Comparison of ENCODE assay signal across 20 mouse cellular contexts in the genomic region with DNA sequence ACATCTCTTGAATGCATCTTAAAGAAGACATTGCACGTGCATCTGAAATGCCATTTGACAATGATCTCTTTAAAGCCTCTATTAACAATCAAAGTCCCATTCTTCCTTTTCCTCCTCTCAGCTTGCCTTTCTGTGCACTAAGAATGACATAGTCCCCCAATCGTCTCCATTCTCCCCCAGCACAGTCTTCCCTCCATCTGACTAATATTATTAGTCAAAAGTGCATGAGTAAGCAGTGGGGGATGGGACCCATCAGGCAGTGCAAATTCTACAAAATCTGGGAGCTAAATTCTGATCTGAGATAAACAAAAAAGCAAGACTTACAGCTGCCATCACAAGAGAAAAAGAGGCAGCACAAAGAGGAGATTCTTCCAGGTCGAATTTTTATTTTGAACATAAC.
"Had no signal": no experiment of that assay in that cellular context is flagged by ENCODE, and none has a peak within 500 bp of the region (broad histone marks: within the 10 kb centered on the region; RNA-seq: fewer than 3 reads in every experiment).

No protein-coding gene starts in this region.

- DNase-seq: kidney, postnatal 10 days; kidney, postnatal 4 days; liver, postnatal 0 days; right cerebral cortex, adult 18-20 months; right cerebral cortex, postnatal 14 days; right cerebral cortex, postnatal 4 days; thymus, adult 2 months; thymus, postnatal 14 days; thymus, postnatal 4 days had no signal

- H3K36me3 ChIP-seq: kidney, embryonic 15.5 days; midbrain, embryonic 12.5 days; midbrain, embryonic 15.5 days; neural tube, embryonic 12.5 days; neural tube, embryonic 15.5 days had no signal

- H3K9me3 ChIP-seq: kidney, embryonic 15.5 days; midbrain, embryonic 12.5 days; midbrain, embryonic 15.5 days; neural tube, embryonic 12.5 days; neural tube, embryonic 15.5 days had no signal

- H3K9ac ChIP-seq: kidney, embryonic 15.5 days; liver, embryonic 14.5 days; liver, postnatal 0 days; lung, embryonic 14.5 days; midbrain, embryonic 12.5 days; midbrain, embryonic 15.5 days; neural tube, embryonic 12.5 days; neural tube, embryonic 15.5 days had no signal

- H3K27me3 ChIP-seq: midbrain, embryonic 12.5 days; midbrain, embryonic 15.5 days; neural tube, embryonic 12.5 days; neural tube, embryonic 15.5 days had no signal

- ATAC-seq: liver, postnatal 0 days; lung, postnatal 0 days; midbrain, embryonic 15.5 days had no signal

- H3K4me3 ChIP-seq: kidney, embryonic 15.5 days; midbrain, embryonic 12.5 days; midbrain, embryonic 15.5 days; neural tube, embryonic 12.5 days; neural tube, embryonic 15.5 days had no signal

- H3K4me2 ChIP-seq: kidney, embryonic 15.5 days; liver, embryonic 11.5 days; lung, embryonic 14.5 days; midbrain, embryonic 12.5 days; midbrain, embryonic 15.5 days; neural tube, embryonic 12.5 days; neural tube, embryonic 15.5 days had no signal

- H3K27ac ChIP-seq: kidney, embryonic 15.5 days; liver, embryonic 14.5 days; macrophage; midbrain, embryonic 12.5 days; midbrain, embryonic 15.5 days; neural tube, embryonic 12.5 days; neural tube, embryonic 15.5 days; stomach, postnatal 0 days had no signal

- H3K4me1 ChIP-seq: midbrain, embryonic 12.5 days; midbrain, embryonic 15.5 days; neural tube, embryonic 15.5 days had no signal
